Mouse (Mus musculus): Measurements from ENCODE around the gene Ugt1a9.
"Not testable (repeated sequence)": the region's sequence is repeated elsewhere in the genome, so short reads cannot be mapped to it uniquely, and the experiment has no call there.

Ugt1a9 gene

DNA sequence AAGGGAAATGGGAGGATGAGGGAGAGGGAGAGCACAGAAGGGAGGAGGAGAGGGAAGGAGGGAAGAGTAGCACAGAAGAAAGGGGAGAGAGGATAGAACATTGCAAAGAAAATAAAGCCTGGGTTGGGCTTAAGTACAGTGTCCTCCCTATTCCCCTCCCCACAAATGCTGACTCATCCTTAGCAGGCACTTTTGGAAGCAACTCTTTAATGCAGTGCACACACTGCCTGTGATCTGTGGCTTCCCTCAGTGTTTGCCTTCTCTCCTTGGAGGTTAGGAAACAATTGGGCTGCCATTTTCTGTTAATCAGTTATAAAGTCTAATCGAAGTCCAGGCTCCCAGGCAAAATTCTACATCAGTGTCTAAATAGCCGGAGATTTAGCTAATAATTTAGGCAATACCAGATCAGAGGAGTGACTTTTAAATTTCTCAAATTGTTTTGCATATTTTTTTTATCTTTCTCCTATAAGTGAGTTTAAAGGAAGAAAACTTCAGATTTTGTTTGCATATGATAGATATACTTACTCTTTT lies 38.5 kb downstream of the Ugt1a9 start:
- not testable (repeated sequence) for DNase-seq

GRCm38 (mm10) chr1:88109604-88110003 lies 39.0 kb downstream of the Ugt1a9 start:
- DNase-seq = not testable (repeated sequence)

DNA sequence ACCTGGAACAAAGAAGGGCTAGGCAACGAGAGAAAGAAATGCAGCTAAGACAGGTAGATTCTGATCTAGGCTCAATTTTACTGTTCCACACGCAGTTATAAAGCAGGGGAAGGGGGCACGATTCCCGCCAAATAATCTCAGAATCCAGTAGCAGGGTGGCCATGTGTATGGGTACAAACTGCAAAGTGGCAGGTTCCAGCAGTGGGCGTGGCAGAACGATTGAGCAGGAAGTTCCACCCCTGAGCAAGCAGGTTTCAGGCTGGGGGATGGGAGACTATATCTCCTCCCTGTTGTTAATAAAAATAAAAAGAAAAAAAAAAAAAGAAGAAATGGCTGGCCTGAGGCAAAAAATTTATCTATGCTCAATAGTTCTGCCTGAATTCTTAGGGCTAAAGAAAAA lies 42.2 kb downstream of the Ugt1a9 start:
- DNase-seq = not testable (repeated sequence)

GRCm38 (mm10) chr1:88120550-88120949 lies 50.0 kb downstream of the Ugt1a9 start:
- not testable (repeated sequence) for DNase-seq

GRCm38 (mm10) chr1:88121521-88121920 lies 50.9 kb downstream of the Ugt1a9 start:
- peak; percentile 48 to 59 for DNase-seq

DNA sequence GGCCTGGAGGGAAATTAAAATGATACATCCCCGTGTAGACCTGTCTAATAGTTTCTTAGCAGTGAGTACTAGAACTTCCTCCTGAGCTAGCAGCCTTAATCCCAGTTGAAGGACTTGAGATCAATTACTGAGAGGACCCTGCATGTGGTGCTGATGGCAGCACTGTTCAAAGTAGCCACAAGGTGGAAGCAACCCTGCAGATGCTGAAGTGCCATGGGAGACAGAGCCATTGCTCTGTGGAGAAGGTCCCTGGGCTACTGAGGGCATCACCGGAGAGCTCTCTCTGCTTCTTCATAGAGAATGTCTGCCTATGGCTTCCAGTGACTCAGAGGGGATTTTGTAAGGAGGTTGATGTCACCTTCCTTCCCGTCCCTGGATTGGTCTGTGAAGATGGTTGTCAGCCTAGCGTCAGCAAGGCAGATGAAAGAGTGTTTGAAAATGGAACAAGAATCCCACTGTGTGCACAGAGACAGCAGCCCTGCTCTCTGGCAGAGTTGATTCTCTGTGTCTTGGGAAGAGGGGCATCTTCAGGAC lies 55.3 kb downstream of the Ugt1a9 start:
- not testable (repeated sequence) for DNase-seq

GRCm38 (mm10) chr1:88129091-88129490 lies 58.5 kb downstream of the Ugt1a9 start:
- DNase-seq = not testable (repeated sequence)

DNA sequence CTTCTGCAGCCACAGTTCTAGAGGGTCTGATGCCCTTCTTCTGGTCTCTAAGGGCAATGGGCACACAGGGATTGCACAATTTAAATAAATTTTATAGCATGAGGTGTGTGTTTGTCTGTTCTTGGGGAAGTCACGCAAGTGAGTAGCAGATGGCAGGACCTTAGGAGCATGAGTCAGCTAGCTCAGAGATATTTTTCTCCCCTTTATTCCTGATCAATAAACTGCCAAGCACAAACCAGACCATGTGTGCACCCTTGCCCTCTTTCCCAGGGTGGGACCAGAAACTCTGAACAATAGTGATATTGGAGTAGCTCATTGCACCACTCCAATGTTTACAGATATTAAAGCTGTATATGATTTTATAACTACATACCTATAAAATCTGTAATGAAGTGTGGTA lies 59.6 kb downstream of the Ugt1a9 start:
- not testable (repeated sequence) for DNase-seq

DNA sequence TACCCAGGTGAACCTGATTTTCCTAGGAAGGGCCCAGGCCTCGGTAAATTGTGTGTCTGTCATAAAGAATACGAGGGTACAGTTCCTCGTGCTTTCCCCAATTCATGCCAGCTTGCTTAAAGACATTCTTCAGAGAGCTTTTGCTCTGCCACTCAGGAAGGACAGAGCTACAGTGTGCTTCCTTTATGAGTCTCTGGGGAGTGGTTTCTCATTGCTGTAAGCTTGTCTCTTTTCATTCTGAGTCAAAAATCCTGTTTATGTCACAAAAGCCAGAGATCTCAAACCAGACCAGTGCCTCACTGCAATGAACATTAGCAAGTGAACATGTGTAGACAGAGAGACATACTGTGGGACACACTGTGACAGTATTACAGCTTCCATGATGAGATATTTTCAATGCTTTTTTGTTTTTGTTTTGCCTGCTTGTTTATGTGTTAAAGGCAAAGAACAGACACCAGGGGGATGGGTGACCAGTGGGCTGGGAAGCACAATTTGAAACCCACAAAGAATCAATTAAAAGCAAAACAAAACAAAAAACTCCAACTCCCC lies 63.4 kb downstream of the Ugt1a9 start:
- no peak for DNase-seq

- DNase-seq = peak; percentile 73 to 84
Measured at GRCm38 (mm10) chr1:88134457-88135011, 63.9 kb downstream of the Ugt1a9 start, which contains the start of gene Ugt1a6a. TSS of gene Ugt1a6a (plus strand) at chr1:88134809.

- DNase-seq = peak in 1 of 2 experiments; percentile 56
Measured at GRCm38 (mm10) chr1:88135229-88135904, 64.8 kb downstream of the Ugt1a9 start.

DNA sequence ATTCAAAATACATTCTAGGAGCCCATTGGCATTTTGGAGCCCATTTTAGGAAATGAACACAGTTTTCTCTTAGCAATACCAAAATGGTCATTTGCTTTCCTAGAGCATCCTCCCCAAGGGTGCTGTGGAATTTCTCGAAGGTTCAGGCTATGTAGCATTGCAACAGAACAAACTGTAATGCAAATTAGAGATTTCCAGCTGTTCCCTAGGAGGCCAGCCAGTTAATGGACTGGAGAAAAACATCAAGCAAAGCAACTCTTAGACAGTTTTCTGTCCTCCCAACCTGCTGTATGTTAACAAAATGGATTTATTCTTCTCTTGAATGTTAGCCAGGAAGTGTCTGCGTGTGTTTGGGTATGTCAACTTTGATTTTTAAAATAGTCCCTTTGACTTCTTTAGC lies 66.0 kb downstream of the Ugt1a9 start:
- no peak for DNase-seq

DNA sequence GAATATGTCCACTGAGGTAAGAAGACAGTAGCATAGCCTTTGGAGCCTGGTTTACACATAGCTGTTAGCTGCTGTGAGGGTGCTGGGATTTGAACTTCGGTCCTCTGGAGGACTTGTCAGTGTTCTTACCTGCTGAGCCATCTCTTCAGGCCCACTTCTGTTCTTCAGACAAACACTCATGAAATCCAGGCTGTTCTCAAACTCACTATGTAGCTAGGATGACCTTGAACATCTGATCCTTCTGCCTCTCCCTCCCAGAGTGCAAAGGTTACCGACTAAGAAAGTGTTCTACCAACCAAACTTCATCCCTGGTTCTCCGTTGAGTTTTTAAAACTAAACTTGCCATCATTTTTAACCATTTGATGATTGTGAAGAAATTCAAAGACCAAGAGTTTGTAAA lies 66.7 kb downstream of the Ugt1a9 start:
- no peak for DNase-seq

DNA sequence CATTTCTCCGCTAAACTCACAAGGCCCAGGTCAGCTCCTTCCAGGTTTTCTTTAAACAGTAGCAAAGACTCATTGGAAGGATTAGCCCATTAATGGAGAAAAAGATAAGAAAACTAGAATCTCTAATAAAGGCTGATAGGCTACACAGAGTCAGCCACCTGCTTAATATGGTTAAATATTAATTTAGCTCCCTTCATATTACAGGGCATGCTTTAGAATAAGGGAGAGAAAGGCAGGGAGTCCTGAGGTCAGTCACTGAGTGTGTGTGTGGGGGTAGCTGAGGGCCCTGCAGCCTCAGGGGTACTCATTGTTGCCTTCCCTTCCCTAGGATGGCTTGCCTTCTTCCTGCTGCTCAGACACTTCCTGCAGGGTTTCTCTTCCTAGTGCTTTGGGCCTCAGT lies 67.5 kb downstream of the Ugt1a9 start:
- no peak for DNase-seq

DNA sequence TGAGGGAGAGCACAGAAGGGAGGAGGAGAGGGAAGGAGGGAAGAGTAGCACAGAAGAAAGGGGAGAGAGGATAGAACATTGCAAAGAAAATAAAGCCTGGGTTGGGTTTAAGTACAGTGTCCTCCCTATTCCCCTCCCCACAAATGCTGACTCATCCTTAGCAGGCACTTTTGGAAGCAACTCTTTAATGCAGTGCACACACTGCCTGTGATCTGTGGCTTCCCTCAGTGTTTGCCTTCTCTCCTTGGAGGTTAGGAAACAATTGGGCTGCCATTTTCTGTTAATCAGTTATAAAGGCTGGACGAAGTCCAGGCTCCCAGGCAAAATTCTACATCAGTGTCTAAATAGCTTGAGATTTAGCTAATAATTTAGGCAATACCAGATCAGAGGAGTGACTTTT lies 69.9 kb downstream of the Ugt1a9 start:
- peak; percentile 27 to 67 for DNase-seq

DNA sequence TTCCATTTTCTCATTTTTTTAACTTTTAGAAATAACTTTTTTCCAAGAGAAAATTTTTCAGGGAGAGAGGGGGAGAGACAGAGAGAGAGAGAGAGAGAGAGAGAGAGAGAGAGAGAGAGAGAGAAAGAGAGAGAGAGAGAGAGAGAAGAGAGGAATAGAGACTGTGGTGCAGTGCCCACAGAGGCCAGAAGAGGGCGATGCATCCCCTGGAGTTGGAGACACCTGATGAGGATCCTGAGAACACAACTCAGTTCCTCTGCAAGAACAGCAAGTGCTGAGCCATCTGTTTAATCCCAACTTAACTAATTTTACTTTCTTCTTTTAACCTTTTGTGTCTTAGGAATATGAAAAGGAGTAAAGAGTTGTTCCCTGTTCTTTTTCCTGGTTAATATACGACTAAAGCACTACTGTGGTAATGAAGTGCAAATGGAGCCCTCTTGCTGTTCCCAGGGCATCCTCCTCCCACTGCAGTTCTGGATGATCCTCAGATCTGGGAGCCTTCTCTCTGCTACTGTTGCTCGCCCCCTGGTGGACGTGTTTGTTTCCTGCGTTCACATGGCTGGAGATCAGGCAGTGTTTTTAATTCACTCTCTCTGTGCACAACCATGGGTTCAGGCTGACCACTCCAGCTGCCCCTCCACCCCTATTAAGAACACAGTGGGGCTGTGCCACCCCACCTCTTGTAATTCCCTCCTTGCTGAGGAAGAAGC lies 73.5 kb downstream of the Ugt1a9 start:
- DNase-seq = peak; percentile 45 to 56

- peak in 1 of 2 experiments; percentile 56 for DNase-seq
Measured at GRCm38 (mm10) chr1:88145278-88145677, 74.7 kb downstream of the Ugt1a9 start.

- DNase-seq = not testable (repeated sequence)
Measured at GRCm38 (mm10) chr1:88150133-88150532, 79.5 kb downstream of the Ugt1a9 start.

GRCm38 (mm10) chr1:88158430-88158829 lies 87.8 kb downstream of the Ugt1a9 start:
- DNase-seq = no peak

- DNase-seq = no peak
Measured at GRCm38 (mm10) chr1:88165711-88166110, 95.1 kb downstream of the Ugt1a9 start, which contains the start of gene Ugt1a5. TSS of gene Ugt1a5 (plus strand) at chr1:88166012.

DNA sequence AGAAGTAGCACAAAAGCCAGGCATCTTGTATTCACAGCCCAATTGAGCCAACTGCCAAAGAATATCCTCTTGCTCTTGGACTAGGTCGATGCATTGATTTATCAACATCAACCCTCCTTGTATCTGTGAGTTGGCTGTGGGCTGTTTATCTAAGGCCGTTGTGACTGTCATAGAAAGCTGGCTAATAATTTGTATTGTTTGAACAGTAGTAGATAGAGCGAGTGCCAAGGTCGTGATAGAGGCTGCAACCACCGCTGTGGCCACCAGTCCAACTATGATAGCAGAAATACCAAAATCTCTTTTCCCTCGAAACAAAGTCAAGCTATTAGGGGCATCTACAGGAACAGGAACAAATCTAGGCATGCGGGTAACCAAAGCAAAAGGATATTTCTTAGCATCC lies 101.6 kb downstream of the Ugt1a9 start:
- not testable (repeated sequence) for DNase-seq

DNA sequence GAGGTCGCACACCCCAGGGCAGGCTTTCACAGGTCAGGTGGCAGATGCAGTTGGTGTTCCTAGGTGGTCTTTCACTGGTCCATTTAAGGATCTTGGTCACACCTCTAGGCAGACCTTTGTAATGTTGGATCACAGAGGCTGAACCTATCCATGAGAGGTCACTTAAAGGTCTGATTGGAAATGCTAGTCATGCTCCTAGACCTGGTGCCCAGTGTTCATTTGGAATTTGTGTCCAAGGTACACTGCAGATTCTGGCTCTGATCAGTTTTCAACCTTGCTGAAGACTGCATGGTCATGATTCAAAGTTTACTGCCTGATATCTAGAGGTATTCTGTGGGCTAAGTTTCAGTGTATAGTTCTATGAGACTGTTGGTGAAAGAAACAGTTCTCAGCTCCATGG lies 109.1 kb downstream of the Ugt1a9 start:
- DNase-seq = no peak
